Mouse (Mus musculus): ENCODE data around the gene Cfap52.

DNA sequence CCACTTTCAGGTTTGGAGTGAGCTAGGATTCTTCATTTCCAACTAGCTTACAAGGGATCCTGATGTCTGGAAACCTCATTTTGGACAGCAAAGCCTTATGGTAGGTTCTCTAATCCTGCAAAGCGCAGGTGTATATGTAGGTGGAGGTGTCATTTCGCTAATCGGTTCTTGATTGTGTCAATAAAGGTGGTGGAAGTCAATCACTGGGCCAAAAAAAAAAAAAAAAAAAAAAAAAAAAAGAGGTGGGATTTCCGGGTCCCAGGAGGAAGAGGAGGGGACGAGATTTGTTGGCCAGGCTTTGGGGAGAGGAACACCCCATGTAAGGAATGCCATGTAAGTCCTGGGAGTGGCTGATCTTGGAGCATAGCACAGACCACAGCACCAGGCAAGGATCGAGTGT lies 11.0 kb downstream of the Cfap52 start:
- TF ChIP-seq CTCF (IDR thresholded peaks at IDR 0.05; ENCODE audit: extremely low read depth, insufficient read depth, insufficient read length, insufficient replicate concordance), result no peak
- TF ChIP-seq POLR2A (IDR thresholded peaks at IDR 0.05; ENCODE audit: low read depth, low read length), result no peak

All from spleen, adult 2 months (tissue).